Mouse (Mus musculus): ENCODE measurements around the gene Rpl15.
"Not testable (repeated sequence)": the region's sequence is repeated elsewhere in the genome, so short reads cannot be mapped to it uniquely, and the experiment has no call there.

GRCm38 (mm10) chr14:18225431-18225830, 45.8 kb downstream of the Rpl15 start:
- not testable (repeated sequence) for TF ChIP-seq CTCF (IDR thresholded peaks at IDR 0.05; ENCODE audit: extremely low read depth, insufficient read depth, insufficient read length, insufficient replicate concordance); POLR2A (IDR thresholded peaks at IDR 0.05; ENCODE audit: low read depth, low read length)

All from spleen, adult 2 months (tissue).